ENCODE assay signal across 27 mouse cellular contexts in the genomic region with DNA sequence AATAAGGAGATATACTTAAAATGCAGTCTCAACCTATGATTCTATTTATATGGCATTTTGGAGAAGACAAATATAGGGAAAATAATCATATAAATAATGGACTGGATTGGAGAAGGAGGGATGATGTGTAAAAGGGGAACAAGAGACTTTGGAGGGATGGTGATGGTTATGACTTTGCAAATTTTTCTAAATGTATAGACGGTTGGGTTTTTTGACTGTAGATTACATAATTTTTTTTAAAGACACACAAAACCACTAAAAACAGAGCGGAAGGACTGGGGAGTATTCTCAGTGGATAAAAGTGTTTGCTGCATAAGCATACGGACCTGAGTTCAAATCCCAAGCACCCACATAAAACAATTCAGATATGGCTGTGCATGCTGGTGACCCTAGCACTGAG.
"Had no signal": no experiment of that assay in that cellular context is flagged by ENCODE, and none has a peak within 500 bp of the region (broad histone marks: within the 10 kb centered on the region; RNA-seq: fewer than 3 reads in every experiment).

No protein-coding gene starts in this region.

- H3K9ac ChIP-seq: embryonic facial prominence, embryonic 12.5 days; embryonic facial prominence, embryonic 13.5 days; embryonic facial prominence, embryonic 15.5 days; forebrain, embryonic 13.5 days; forebrain, embryonic 15.5 days; forebrain, postnatal 0 days had no signal

- H3K9me3 ChIP-seq: embryonic facial prominence, embryonic 10.5 days; embryonic facial prominence, embryonic 12.5 days; embryonic facial prominence, embryonic 13.5 days; embryonic facial prominence, embryonic 15.5 days; forebrain, embryonic 10.5 days; forebrain, embryonic 13.5 days; forebrain, embryonic 15.5 days had no signal

- H3K27me3 ChIP-seq: embryonic facial prominence, embryonic 12.5 days; embryonic facial prominence, embryonic 13.5 days; embryonic facial prominence, embryonic 15.5 days; forebrain, embryonic 13.5 days; forebrain, embryonic 15.5 days had no signal

- H3K36me3 ChIP-seq: embryonic facial prominence, embryonic 10.5 days; embryonic facial prominence, embryonic 12.5 days; embryonic facial prominence, embryonic 13.5 days; embryonic facial prominence, embryonic 15.5 days; forebrain, embryonic 10.5 days; forebrain, embryonic 15.5 days had no signal

- H3K4me1 ChIP-seq: embryonic facial prominence, embryonic 10.5 days; embryonic facial prominence, embryonic 12.5 days; embryonic facial prominence, embryonic 13.5 days; embryonic facial prominence, embryonic 15.5 days; forebrain, embryonic 10.5 days; forebrain, embryonic 13.5 days; forebrain, embryonic 15.5 days had no signal

- H3K27ac ChIP-seq: embryonic facial prominence, embryonic 10.5 days; embryonic facial prominence, embryonic 12.5 days; embryonic facial prominence, embryonic 13.5 days; embryonic facial prominence, embryonic 15.5 days; forebrain, embryonic 10.5 days; forebrain, embryonic 13.5 days; forebrain, embryonic 15.5 days; gastrocnemius, adult 2 months; heart, adult 2 months had no signal

- ATAC-seq: forebrain, embryonic 13.5 days; forebrain, embryonic 14.5 days; forebrain, embryonic 15.5 days; forebrain, embryonic 16.5 days; forebrain, postnatal 0 days had no signal

- H3K4me2 ChIP-seq: embryonic facial prominence, embryonic 12.5 days; embryonic facial prominence, embryonic 13.5 days; embryonic facial prominence, embryonic 15.5 days; forebrain, embryonic 13.5 days; forebrain, embryonic 15.5 days had no signal

- DNase-seq: cerebellum, adult 2 months; cerebellum, adult 8-10 months; cerebellum, adult 9-10 months; cerebellum, adult 9-11 months; cerebellum, postnatal 10 days; cerebellum, postnatal 14 days; cerebellum, postnatal 25 days; cerebellum, postnatal 36 days; embryo, embryonic 11 days; forebrain, postnatal 0 days; gastrocnemius, adult 2 months; gastrocnemius, postnatal 10 days; gastrocnemius, postnatal 14 days; gastrocnemius, postnatal 25 days; gastrocnemius, postnatal 36 days; heart, adult 18-20 months; heart, adult 2 months had no signal

- H3K4me3 ChIP-seq: embryonic facial prominence, embryonic 10.5 days; embryonic facial prominence, embryonic 12.5 days; embryonic facial prominence, embryonic 13.5 days; embryonic facial prominence, embryonic 15.5 days; erythroblast, embryonic 14.5 days; forebrain, embryonic 10.5 days; forebrain, embryonic 13.5 days; forebrain, embryonic 15.5 days; gastrocnemius, adult 2 months; heart, adult 2 months had no signal
